Mouse (Mus musculus) right cerebral cortex, postnatal 36 days (tissue): ENCODE measurements around the gene Ggt6.

Experiments
- DNase-seq, 2 experiments: peaks; one replicate each; pipeline ENCODE4 v3.0.0; 2022; ENCODE audit warnings: low spot score in 2 of 2, mixed read lengths in 1 of 2

Ggt6 gene

DNA sequence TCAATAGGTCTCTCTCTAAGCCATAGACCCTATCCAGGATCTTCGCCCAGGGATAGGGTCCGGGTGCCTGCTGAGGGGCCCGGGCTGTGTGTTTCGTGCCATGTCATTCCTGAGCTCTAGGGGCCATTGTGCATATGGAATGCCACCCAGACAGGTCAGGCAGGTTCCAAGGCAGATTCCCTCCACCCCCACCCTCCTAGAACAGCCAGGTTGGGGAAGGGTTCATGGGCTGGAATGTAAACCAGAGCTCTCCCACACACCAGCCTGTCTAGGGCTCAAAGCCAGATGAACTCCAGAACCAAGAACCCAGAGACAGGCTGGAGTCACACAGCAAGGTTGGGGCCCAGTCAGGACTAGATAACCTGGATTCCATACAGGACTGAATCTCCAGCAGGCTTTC lies 38.2 kb downstream of the Ggt6 start:
- no peak for DNase-seq

DNA sequence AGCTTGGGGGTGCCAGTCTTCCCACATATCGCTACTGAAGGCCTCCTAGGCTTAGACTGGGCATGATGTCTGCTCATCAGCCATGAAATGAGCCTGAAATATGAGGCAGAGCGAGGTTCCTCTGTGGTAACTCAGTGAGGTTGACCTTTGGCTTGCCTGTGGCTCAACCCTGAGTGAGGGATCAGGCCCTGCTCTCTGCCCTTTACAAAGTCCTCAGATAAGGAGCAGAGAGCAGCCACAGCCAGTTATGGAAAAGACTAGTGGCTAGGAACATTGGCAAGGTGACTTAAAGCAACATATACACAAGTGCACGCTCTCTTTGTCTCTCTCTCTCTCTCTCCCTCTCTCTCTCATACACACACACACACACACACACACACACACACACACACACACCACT lies 39.6 kb downstream of the Ggt6 start:
- DNase-seq: no peak

DNA sequence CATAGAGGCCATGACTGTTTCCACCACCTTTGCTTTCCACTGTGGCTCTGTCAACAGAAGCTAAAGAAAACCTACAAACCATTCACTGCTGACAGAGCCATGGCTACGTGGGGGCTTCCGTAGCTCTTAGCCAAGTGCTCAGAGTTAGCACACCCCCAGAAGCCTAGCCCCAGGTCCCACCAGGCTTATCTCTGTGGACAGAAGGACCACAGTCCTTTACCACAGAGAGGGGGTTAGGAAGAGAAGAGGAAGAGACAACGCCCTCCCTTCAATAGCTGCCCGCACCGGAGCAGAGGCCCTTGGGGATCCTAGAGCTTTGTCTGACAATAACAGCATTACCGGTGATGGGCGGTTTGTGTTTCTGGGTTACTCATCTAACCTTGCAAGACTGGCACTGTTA lies 40.1 kb downstream of the Ggt6 start:
- no peak for DNase-seq

DNA sequence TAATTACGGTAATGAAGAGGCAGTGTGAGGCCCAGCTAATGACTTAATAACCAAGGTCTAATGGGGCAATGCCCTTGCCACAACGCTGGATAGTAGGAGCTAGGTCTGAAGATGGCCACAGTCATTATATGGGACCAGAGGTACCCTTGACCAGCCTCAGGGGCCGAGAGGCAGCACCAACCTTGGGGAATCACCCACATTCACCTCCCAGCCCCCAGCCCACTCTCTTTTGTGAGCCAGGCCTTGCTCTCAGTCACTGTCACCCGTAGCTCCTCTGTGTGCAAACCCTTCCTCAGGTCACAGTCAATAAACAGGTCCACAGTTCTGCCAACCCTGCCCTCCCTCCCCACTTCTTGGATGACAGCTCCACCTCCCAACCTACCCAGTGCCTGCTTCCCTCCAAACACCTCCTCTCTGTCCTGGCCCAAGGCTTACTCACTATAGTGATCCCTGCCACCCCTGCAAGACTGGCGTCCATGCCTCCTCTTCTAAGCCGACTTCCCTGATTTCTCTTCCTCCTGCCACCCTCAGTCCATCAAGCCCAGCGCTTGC lies 40.8 kb downstream of the Ggt6 start:
- no peak for DNase-seq

DNA sequence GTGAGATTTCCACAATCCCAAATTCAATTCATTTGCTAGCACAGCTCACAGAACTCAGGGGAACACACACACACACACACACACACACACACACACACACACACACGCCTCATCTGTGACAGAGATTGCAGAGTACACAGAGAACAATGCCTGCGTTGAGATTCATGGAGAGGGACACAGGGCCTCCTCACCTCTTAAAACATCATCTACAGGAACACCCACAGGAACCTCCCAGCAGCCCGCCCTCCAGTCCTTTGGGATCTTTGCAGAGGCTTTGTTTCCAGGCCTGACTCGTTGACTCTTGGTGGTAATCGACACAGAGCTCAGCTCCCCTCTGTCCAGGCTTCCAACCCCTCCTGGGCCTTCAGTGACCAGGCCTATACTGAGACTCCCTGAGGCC lies 41.9 kb downstream of the Ggt6 start:
- DNase-seq: no peak

DNA sequence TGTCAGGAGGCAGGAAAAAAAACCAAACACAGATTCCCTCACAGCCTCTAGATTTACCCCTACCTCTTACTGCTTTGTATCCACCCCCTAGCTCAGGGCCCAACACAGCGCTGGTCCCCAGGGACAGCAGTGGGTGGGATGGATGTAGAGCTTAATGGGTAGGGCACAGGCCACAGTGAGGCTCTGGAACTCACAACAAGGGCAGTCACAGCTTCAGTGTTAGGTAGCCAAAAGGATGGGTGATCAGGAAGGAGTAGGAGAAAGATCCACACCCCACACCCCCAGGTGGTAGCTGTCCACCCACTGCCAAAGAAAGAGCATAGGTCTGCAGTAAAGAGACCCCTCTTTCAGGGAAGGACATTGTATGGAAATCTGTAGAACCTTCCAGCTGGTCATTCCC lies 42.3 kb downstream of the Ggt6 start:
- no peak for DNase-seq

DNA sequence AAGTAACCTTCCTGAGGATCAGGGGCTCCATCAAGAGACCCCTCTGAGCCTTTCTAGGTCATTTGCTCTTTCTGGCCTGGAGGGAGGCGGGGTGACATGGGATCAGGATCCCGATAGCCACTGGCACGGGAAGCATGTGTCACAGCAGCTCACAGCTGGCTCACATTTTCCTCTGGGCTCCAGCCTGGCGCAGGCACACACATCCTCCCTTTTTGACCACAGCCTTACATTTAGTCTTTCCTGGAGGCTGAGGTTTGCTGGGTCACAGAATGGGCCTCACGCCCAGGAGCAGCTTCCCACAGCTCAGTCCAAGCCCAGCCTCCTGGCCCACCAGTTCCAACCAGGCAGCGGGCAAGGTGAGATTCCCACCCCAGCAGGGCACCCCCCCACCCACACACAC lies 42.9 kb downstream of the Ggt6 start:
- no peak for DNase-seq

DNA sequence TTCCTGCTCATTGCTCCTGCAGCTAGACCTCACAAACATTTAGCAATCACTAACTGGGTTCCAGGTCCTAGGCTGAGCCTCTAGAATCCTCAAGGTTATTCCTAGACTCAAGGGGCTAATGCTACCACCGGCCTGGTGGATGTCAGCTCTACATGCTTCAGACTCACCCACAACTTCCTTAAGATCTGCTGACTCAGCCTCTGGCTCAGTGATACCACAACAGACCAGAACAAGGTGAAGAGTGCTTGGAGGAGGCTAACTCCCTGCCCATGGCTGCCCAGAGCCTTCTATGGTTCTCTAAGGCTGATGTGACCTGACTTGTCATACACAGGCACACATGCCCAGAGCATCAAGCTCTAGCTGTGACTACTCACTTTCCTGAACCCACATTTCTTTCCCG lies 44.2 kb downstream of the Ggt6 start:
- DNase-seq: no peak

DNA sequence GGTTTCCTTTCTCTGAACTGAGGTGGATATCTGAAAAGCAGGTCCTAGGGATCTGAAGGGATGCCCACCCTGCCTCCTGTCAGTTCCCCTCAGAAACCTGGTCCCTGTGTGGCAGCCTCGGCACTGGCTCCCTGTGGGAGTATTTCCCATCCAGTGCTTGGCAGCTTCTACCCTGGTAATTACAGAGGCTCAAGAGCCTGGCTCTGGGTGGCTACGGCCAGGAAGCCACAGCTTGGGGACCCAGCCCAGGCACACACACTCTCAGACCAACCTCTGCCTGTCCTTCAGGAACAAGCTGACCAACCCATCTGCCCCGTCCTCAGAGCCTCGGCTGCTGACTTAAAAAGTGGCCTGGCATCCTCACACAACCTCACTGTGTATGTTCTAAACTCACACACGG lies 46.0 kb downstream of the Ggt6 start:
- no peak for DNase-seq

DNA sequence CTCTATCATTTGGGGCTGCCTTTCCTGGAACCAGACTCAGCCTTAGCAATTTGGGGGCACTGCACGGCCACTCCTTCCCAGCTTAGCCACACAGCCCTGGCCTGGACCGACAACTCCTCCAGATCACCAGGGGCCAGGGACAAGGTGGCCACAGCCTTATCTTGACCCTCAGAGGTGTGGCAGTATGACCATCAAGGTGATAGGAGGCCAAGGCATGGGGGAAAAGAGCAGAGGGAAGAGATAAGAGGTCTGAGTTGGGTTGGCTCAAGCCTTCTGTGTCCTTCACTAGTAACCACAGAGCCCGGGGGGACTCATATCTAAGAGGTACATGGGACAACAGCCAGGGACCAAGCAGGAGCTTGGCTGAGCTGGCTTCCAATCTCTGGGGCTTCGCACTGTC lies 46.6 kb downstream of the Ggt6 start:
- no peak for DNase-seq

DNA sequence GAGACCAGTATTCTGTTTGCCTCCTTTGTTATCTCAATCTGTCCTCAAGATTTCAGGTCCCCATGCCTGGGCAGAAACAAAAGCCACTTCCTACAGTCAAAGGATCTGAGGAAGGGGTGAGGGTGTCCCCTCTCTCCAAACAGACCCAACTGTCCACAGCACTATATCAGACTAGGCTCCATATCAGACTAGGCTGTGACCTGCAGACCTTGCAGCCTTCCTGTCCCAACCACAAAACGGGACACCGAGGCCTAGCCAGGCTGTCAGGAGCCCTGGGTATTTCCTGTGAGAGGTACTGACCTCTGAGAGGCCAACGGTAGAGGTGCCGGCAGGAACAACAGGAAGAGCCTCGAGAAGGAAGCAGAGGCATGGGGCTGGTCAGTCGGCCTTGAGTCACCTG lies 49.2 kb downstream of the Ggt6 start:
- DNase-seq: no peak

DNA sequence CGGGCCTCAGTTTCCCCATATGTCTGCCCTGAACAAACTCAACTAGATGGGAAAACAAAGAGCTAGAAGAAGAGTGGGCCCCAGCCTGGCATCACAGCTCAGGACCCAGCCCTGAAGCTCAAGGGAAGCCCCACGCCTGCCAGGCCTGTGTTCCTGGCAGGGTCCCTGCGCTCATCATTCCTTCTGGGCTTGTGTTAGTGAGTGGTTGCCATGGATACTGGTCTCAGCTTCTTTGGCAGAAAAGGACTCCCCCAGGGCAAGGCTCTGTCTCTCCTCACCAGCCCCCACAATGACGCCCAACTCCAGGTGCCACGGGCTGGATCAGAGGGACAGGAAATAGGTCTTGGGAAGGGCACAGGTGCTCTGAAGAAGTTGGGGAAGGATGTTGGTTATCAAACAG lies 49.8 kb downstream of the Ggt6 start:
- DNase-seq: peak; percentile 39 to 43

DNA sequence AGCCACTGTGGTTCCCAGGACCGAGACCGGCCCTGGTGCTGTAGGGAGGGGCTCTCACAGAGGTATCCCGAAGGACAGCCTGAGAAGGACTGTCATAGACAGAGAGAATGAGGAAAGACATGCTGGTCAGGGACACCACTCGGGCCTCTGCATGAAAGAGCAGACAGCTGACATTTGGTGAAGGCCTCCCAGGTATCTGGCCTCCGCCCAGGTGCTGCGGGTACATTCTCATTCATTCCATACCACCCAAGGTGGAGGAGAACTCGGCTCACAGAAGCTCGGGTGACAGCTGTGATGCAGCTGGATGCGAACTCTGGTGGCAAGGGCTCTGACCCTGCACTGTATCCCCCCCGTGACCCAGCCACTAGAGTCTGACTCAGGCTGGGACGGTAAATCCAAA lies 50.6 kb downstream of the Ggt6 start:
- no peak for DNase-seq

DNA sequence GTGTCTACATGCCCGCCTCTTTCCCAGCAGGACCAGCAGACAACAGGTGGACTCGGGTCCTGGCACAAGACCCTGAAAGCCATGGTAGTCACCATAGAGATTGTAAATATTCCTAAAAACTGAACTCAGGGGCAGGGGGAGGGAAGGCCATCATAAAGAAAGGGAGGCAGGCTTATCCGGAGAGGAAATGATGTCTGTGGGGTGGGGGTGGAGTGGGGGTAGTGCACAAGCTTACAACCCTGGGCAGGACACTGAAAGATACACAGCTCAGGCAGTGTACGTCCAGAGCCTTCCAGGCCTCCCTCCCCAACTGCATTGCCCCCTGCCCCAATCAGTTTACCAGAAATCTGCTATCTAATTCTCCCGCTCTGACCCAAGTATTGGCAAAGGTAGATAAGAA lies 51.8 kb downstream of the Ggt6 start:
- no peak for DNase-seq

DNA sequence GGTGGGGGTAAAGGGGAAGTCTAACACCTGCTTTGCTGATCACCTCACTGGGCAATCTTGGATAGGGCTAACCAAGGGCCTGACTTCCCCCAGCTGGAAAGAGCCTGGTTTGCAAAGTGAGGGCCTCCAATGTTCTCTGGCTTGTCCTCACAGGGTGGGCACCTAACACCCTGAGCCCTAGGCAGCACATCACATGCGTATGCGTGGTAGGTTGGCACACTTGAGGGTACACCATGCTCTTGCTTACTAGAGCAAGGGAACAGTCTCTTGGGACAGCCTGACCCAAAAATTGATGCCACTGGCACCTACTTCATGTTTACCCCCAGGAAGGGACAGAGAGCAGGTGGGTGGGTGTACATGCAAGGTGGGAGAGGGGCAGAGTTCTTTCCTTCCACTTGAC lies 52.4 kb downstream of the Ggt6 start:
- DNase-seq: no peak
